Mouse (Mus musculus) liver, adult 2 months (tissue): ENCODE measurements at regions not wholly inside any gene's neighbourhood (a gene's known extent, or its start where the extent isn't known, plus 50 kb on each side); places are given as distances from the start of the nearest gene placed in this dataset.

Source experiments
- CTCF ChIP-seq: fragments of 200-500 bp; IDR thresholded peaks from 2 replicates; pipeline ENCODE4 v1.5.1; 2011; ENCODE audit warnings: low read depth, low read length, control low read depth
- POLR2A ChIP-seq: fragments of 200-500 bp; IDR thresholded peaks from 2 replicates; pipeline ENCODE4 v1.6.1; 2011; ENCODE audit warnings: low read length, control low read depth; ENCODE audit not compliant: insufficient read depth; ENCODE audit errors: extremely low read depth

- TF ChIP-seq POLR2A (no peak), CTCF (no peak)
Observed at GRCm38 (mm10) chr1:83761499-83761898, 353.5 kb upstream of the Sphkap start.
